Mouse (Mus musculus) heart, postnatal 14 days (tissue): ENCODE results near the gene Duox1. TPM values are rescaled to one million over a fixed set of nuclear protein-coding genes. Genes with fewer than 3 reads are reported as not detected.
A peak's percentile ranks its signal among the peaks of the same experiment; 100 is the strongest.
"Not testable (repeated sequence)": the region's sequence is repeated elsewhere in the genome, so short reads cannot be mapped to it uniquely, and the experiment has no call there.

Experiments used
- DNase-seq, 2 experiments: peaks; one replicate each; pipeline ENCODE4 v3.0.0; 2021 to 2022
- intact Hi-C: fragments of 180-260 bp; cut with DNase I; formaldehyde crosslinking; loops from one replicate; pipeline ENCODE4 v1.15.1; 2025
- total RNA-seq, 2 experiments: library from RNA; stranded (reverse); gene quantifications; 2 replicates each; pipeline ENCODE4 v1.2.3; 2021

Duox1 gene
- total RNA-seq, 2 experiments from 2014 or later, result 0.24 to 0.37 TPM

- intact Hi-C loops, result no loop called here
- DNase-seq, result no peak
These were observed 9.3 kb upstream of the Duox1 start for GRCm38 (mm10) chr2:122306184-122306583.

- intact Hi-C loops, result no loop called here
- no peak for DNase-seq
These were observed 5.8 kb upstream of the Duox1 start for GRCm38 (mm10) chr2:122309647-122310046.

GRCm38 (mm10) chr2:122311561-122311960 lies 3.9 kb upstream of the Duox1 start:
- DNase-seq, result no peak
- intact Hi-C loops, result no loop called here

GRCm38 (mm10) chr2:122312722-122313417 lies 2.6 kb upstream of the Duox1 start:
- intact Hi-C loops, result no loop called here
- peak; percentile 60 to 76 for DNase-seq

GRCm38 (mm10) chr2:122313536-122313935 lies 1.9 kb upstream of the Duox1 start, which contains the start of gene Duoxa1:
TSS of gene Duoxa1 (minus strand) at chr2:122313730.
- no peak for DNase-seq
- intact Hi-C loops, result no loop called here

- intact Hi-C loops, result no loop called here
- no peak for DNase-seq
These were observed 1.9 kb downstream of the Duox1 start for GRCm38 (mm10) chr2:122317384-122317783.

GRCm38 (mm10) chr2:122323960-122324359 lies 8.5 kb downstream of the Duox1 start:
- DNase-seq, result no peak
- intact Hi-C loops, result no loop called here

- no peak for DNase-seq
- intact Hi-C loops, result no loop called here
These were observed 9.1 kb downstream of the Duox1 start for GRCm38 (mm10) chr2:122324586-122324985.

GRCm38 (mm10) chr2:122325361-122325760 lies 9.9 kb downstream of the Duox1 start:
- intact Hi-C loops, result no loop called here

GRCm38 (mm10) chr2:122327986-122328385 lies 12.5 kb downstream of the Duox1 start:
- no peak for DNase-seq
- intact Hi-C loops, result no loop called here

More at GRCm38 (mm10) chr2:122325361-122325760, 9.9 kb downstream of the Duox1 start:
- no peak for DNase-seq

GRCm38 (mm10) chr2:122330317-122330716 lies 14.8 kb downstream of the Duox1 start:
- DNase-seq, intact Hi-C loops: not testable (repeated sequence)

GRCm38 (mm10) chr2:122332222-122332621 lies 16.8 kb downstream of the Duox1 start:
- no peak for DNase-seq
- intact Hi-C loops, result no loop called here

- peak; percentile 31 to 41 for DNase-seq
- intact Hi-C loops, result no loop called here
These were observed 18.7 kb downstream of the Duox1 start for GRCm38 (mm10) chr2:122334170-122334569.

GRCm38 (mm10) chr2:122337291-122337690 lies 21.8 kb downstream of the Duox1 start:
- no peak for DNase-seq

GRCm38 (mm10) chr2:122345106-122345893 lies 29.8 kb downstream of the Duox1 start:
- intact Hi-C loops, result no loop called here
- DNase-seq, result no peak

More at GRCm38 (mm10) chr2:122337291-122337690, 21.8 kb downstream of the Duox1 start:
- intact Hi-C loops, result no loop called here

GRCm38 (mm10) chr2:122346164-122346563 lies 30.7 kb downstream of the Duox1 start:
- DNase-seq, intact Hi-C loops: not testable (repeated sequence)

- intact Hi-C loops, result no loop called here
- no peak for DNase-seq
These were observed 31.8 kb downstream of the Duox1 start for GRCm38 (mm10) chr2:122347257-122347656.

- intact Hi-C loops, result loop anchor here (1.0 to 2.0 kb wide), 2 partner anchors 29 to 210 kb away; no protein-coding TSS in a partner anchor
- peak; percentile 94 to 96 for DNase-seq
These were observed 33.2 kb downstream of the Duox1 start for GRCm38 (mm10) chr2:122348531-122349131.

GRCm38 (mm10) chr2:122349136-122349785 lies 33.8 kb downstream of the Duox1 start:
- DNase-seq, result no peak
- intact Hi-C loops, result loop anchor here (2.0 kb wide), 1 partner anchor 210 kb away; no protein-coding TSS in a partner anchor

- intact Hi-C loops, result no loop called here
- no peak for DNase-seq
These were observed 35.9 kb downstream of the Duox1 start for GRCm38 (mm10) chr2:122351156-122351930.
